Mouse (Mus musculus): ENCODE results near the gene Tnfrsf14. TPM values are rescaled to one million over a fixed set of nuclear protein-coding genes. Genes with fewer than 3 reads are reported as not detected.

Tnfrsf14 gene
- polyA plus RNA-seq, 1 experiment from 2014 or later = 0.37 TPM

DNA sequence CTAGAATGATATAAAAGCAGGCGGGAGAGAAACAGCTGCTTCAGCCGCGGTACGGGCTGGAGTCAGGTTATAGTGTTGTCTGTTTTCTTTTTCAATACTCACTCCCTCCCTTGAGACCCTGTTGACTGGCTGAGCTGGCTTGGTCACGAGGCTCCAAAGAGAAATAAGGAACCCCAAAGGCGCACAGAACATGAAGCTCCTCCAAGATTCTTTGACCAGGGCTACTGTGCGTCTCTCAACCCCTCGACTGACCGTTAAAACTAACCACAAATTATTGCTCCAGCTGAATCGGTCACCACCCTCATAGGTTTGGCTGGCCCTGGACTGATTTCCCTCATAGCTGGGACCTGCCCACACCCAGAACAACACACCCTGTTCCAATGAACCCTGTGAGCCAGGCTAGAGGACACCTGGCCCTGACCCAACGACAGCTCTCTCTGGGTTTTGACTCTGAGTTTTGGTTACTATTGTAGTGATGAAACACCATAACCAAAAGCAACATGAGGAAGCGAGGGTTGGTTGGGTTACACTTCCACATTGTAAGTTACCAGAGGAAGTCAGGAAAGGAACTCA, 811 bp upstream of the Tnfrsf14 start:
- ATAC-seq (ENCODE audit: low FRiP score) = no peak
- no peaks in the 10 kb centered on the region for H3K36me3 ChIP-seq
- H3K9me3 ChIP-seq (replicated peaks) = no peaks in the 10 kb centered on the region
- 76% methylated on average over 12 of the region's 12 CpGs for WGBS
- no peak overlapping the region for H3K9ac ChIP-seq (replicated peaks)
- no peak overlapping the region for H3K27ac ChIP-seq (replicated peaks)
- no peaks in the 10 kb centered on the region for H3K4me1 ChIP-seq
- H3K4me3 ChIP-seq (replicated peaks) = no peak overlapping the region
- H3K4me2 ChIP-seq = no peak overlapping the region
- H3K27me3 ChIP-seq (replicated peaks) = no peaks in the 10 kb centered on the region

DNA sequence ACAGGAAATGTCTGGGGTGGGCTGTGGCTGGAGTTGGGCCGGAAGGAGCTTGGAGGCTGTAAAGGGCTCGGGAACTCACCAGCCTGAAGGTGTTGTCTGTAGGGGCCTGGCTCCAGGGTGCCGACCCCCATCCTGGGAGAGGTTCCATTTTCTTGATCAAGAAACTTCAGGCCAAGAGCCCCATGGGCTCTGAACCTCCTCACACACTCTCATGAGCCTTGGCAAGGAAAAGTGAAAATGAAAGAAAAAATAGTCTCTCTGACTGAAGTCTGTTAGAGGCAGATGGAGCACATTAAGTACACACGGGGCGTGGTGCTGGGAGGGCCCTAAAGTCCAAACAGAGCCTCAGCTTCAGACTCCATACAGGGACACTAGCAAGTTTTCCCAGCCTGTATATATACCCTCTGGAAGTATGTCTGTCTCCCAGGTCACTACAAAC, 445 bp downstream of the Tnfrsf14 start:
- 72% methylated on average over 5 of the region's 5 CpGs for WGBS
- peak overlapping the region; percentile 13; the same call in 1 of the 2 replicates for H3K4me2 ChIP-seq
- H3K27ac ChIP-seq (replicated peaks) = no peak overlapping the region
- no peaks in the 10 kb centered on the region for H3K36me3 ChIP-seq
- H3K27me3 ChIP-seq (replicated peaks) = no peaks in the 10 kb centered on the region
- no peak for ATAC-seq (ENCODE audit: low FRiP score)
- H3K9ac ChIP-seq (replicated peaks) = no peak overlapping the region
- no peaks in the 10 kb centered on the region for H3K4me1 ChIP-seq
- no peaks in the 10 kb centered on the region for H3K9me3 ChIP-seq (replicated peaks)
- H3K4me3 ChIP-seq (replicated peaks) = no peak overlapping the region

DNA sequence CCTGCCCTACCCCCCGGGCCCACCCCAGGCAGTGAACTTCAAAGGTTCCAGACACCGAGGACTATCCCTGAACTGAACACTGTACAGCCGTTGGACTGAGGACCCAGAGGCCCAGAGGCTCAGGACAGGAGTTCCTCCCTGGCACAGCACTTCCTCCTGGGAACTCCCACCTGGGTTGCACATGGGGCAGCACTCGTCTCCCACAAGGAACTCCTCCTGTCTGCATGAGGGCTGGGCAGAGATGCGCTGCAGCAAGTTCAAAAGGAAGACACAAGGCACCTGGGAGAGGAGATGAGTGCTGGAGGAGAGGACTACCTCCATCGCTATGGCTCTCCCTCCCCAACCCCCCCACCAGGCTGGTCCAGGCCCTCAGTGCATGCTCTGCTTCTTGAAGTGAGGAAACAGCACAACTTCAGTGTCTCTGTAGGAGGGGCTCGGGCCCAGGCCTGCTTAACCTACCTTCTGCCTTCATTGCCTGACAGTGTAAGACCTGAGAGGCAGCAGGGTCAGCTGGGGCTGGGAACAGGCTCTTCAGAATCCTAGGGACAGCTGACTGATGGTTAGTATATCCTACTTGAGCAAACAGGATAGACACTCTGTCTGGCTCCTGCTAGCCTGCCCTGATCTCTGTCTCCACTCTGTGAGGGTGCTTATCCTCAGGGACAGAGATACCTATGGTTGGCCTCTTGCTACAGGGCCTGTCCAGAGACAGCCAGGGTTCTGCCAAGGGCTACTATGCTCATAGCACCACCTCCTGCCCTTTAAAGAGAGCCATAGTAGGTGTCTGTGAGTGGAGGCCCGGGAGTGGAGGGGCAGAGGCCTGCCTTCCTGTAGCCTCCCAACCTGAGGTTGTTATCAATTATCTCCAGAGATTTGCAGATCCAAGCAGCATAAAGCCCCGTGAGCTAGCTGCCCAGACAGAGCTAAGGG, 1.1 kb downstream of the Tnfrsf14 start:
- no peaks in the 10 kb centered on the region for H3K36me3 ChIP-seq
- H3K9ac ChIP-seq (replicated peaks) = no peak overlapping the region
- H3K4me1 ChIP-seq = no peaks in the 10 kb centered on the region
- ATAC-seq (ENCODE audit: low FRiP score) = no peak
- H3K4me3 ChIP-seq (replicated peaks) = no peak overlapping the region
- H3K27me3 ChIP-seq (replicated peaks) = no peaks in the 10 kb centered on the region
- no peaks in the 10 kb centered on the region for H3K9me3 ChIP-seq (replicated peaks)
- peak overlapping the region; percentile 13; the same call in 1 of the 2 replicates for H3K4me2 ChIP-seq
- no peak overlapping the region for H3K27ac ChIP-seq (replicated peaks)
- WGBS = 64% methylated on average over 9 of the region's 9 CpGs

GRCm38 (mm10) chr4:154925413-154925812, 3.0 kb downstream of the Tnfrsf14 start:
- Histone ChIP-seq H3K4me2 (no peak overlapping the region), H3K9ac (replicated peaks) (no peak overlapping the region), H3K4me1 (no peaks in the 10 kb centered on the region), H3K9me3 (replicated peaks) (no peaks in the 10 kb centered on the region), H3K27ac (replicated peaks) (no peak overlapping the region), H3K4me3 (replicated peaks) (no peak overlapping the region), H3K36me3 (no peaks in the 10 kb centered on the region), H3K27me3 (replicated peaks) (no peaks in the 10 kb centered on the region)
- WGBS = 59% methylated on average over 4 of the region's 4 CpGs
- ATAC-seq (ENCODE audit: low FRiP score) = no peak

DNA sequence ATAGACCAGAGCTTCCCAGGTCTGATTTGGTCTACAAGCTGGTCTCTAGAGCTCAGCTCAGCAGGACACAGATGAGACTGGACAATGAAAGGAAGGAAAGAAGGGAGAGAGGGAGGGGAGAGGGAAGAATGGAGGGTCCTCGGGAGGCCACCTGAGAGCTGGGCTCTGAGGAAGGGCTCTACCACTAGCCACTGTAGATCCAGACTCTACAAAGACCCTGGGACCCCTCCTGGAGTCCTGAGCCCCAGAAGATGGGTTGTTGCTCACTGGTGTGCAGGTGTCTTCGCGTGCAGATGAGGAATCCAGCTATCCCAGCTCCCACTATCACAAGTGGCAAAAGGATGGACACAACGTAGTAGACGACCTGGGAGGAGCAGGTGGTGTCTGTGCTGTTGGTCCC, 5.4 kb downstream of the Tnfrsf14 start:
- no peak overlapping the region for H3K4me3 ChIP-seq (replicated peaks)
- H3K36me3 ChIP-seq = no peaks in the 10 kb centered on the region
- H3K4me2 ChIP-seq = no peak overlapping the region
- H3K9ac ChIP-seq (replicated peaks) = no peak overlapping the region
- H3K4me1 ChIP-seq = no peaks in the 10 kb centered on the region
- no peaks in the 10 kb centered on the region for H3K27me3 ChIP-seq (replicated peaks)
- H3K9me3 ChIP-seq (replicated peaks) = no peaks in the 10 kb centered on the region
- ATAC-seq (ENCODE audit: low FRiP score) = no peak
- H3K27ac ChIP-seq (replicated peaks) = no peak overlapping the region
- 90% methylated on average over 5 of the region's 5 CpGs for WGBS

GRCm38 (mm10) chr4:154922291-154922690, 6.1 kb downstream of the Tnfrsf14 start:
- Histone ChIP-seq H3K4me3 (replicated peaks) (no peak overlapping the region), H3K9ac (replicated peaks) (no peak overlapping the region), H3K4me1 (no peaks in the 10 kb centered on the region), H3K9me3 (replicated peaks) (no peaks in the 10 kb centered on the region), H3K36me3 (no peaks in the 10 kb centered on the region), H3K27ac (replicated peaks) (no peak overlapping the region), H3K27me3 (replicated peaks) (no peaks in the 10 kb centered on the region), H3K4me2 (no peak overlapping the region)
- ATAC-seq (ENCODE audit: low FRiP score) = no peak
- 79% methylated on average over 4 of the region's 4 CpGs for WGBS

GRCm38 (mm10) chr4:154916662-154917061, 11.7 kb downstream of the Tnfrsf14 start:
- no peak overlapping the region for H3K4me2 ChIP-seq
- no peak overlapping the region for H3K27ac ChIP-seq (replicated peaks)
- ATAC-seq (ENCODE audit: low FRiP score) = no peak
- no peaks in the 10 kb centered on the region for H3K36me3 ChIP-seq
- no peak overlapping the region for H3K9ac ChIP-seq (replicated peaks)
- no peak overlapping the region for H3K4me3 ChIP-seq (replicated peaks)
- no peaks in the 10 kb centered on the region for H3K4me1 ChIP-seq
- 86% methylated on average over 4 of the region's 4 CpGs for WGBS
- H3K27me3 ChIP-seq (replicated peaks) = no peaks in the 10 kb centered on the region
- no peaks in the 10 kb centered on the region for H3K9me3 ChIP-seq (replicated peaks)

DNA sequence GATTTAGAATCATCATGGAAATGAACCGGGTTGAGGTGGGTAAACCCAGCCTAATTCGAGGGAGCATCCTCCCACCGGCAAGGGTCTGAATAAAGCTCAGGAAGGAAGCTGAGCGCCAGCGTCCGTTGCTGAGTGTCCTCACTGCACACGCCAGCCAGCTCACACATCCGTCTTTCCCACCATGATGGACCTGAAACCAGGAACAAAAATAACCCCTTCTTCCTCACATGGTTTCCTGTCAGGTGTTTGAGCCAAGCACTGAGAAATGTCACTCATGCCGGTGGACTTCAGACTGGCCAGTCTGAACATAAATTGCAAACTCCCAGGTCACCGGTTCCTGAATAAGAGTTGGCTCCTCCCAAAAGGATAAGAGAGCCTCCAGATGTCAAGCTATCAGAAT, 13.1 kb downstream of the Tnfrsf14 start:
- no peaks in the 10 kb centered on the region for H3K36me3 ChIP-seq
- H3K9ac ChIP-seq (replicated peaks) = no peak overlapping the region
- H3K4me3 ChIP-seq (replicated peaks) = no peak overlapping the region
- no peak overlapping the region for H3K4me2 ChIP-seq
- no peaks in the 10 kb centered on the region for H3K27me3 ChIP-seq (replicated peaks)
- H3K4me1 ChIP-seq = peaks cover 8% of the 10 kb centered on the region
- no peak for ATAC-seq (ENCODE audit: low FRiP score)
- H3K27ac ChIP-seq (replicated peaks) = no peak overlapping the region
- WGBS = 87% methylated on average over 10 of the region's 10 CpGs
- no peaks in the 10 kb centered on the region for H3K9me3 ChIP-seq (replicated peaks)

- H3K4me3 ChIP-seq (replicated peaks) = no peak overlapping the region
- H3K4me1 ChIP-seq = peaks cover 8% of the 10 kb centered on the region
- no peaks in the 10 kb centered on the region for H3K27me3 ChIP-seq (replicated peaks)
- H3K4me2 ChIP-seq = no peak overlapping the region
- no peak overlapping the region for H3K27ac ChIP-seq (replicated peaks)
- H3K9me3 ChIP-seq (replicated peaks) = no peaks in the 10 kb centered on the region
- no peak for ATAC-seq (ENCODE audit: low FRiP score)
- no peak overlapping the region for H3K9ac ChIP-seq (replicated peaks)
- no peaks in the 10 kb centered on the region for H3K36me3 ChIP-seq
- WGBS = 78% methylated on average over 3 of the region's 3 CpGs
Observed at GRCm38 (mm10) chr4:154914707-154915106, 13.7 kb downstream of the Tnfrsf14 start.

GRCm38 (mm10) chr4:154914252-154914651, 14.1 kb downstream of the Tnfrsf14 start:
- no peak overlapping the region for H3K4me3 ChIP-seq (replicated peaks)

DNA sequence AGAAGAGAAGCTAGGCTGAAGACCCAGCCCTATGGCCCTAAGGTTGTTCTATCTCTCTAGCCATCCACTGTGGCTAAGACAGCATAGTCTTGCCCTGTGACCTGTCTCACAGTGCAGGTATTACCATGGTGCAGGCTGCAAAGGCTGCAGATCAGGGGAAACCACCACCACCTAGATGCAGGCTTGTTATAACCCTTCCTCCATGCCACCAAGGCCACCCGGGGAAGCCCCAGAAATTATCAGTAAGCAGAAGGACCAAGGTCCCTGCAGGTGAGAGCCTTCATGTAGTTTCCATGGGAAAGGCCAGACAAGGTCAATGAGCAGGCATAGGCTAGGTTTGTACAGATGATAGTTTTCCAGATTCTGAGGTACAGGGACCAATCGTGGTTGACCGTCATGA, 14.5 kb downstream of the Tnfrsf14 start:
- Histone ChIP-seq H3K9me3 (replicated peaks) (no peaks in the 10 kb centered on the region), H3K4me2 (no peak overlapping the region), H3K36me3 (no peaks in the 10 kb centered on the region), H3K27ac (replicated peaks) (no peak overlapping the region), H3K9ac (replicated peaks) (no peak overlapping the region), H3K4me1 (peaks cover 8% of the 10 kb centered on the region), H3K27me3 (replicated peaks) (no peaks in the 10 kb centered on the region), H3K4me3 (replicated peaks) (no peak overlapping the region)
- WGBS = 96% methylated on average over 3 of the region's 3 CpGs
- ATAC-seq (ENCODE audit: low FRiP score) = no peak

More at GRCm38 (mm10) chr4:154914252-154914651, 14.1 kb downstream of the Tnfrsf14 start:
- Histone ChIP-seq H3K36me3 (no peaks in the 10 kb centered on the region), H3K27me3 (replicated peaks) (no peaks in the 10 kb centered on the region), H3K27ac (replicated peaks) (no peak overlapping the region), H3K9ac (replicated peaks) (no peak overlapping the region), H3K4me2 (no peak overlapping the region), H3K9me3 (replicated peaks) (no peaks in the 10 kb centered on the region), H3K4me1 (peaks cover 8% of the 10 kb centered on the region)
- no peak for ATAC-seq (ENCODE audit: low FRiP score)
- WGBS = 95% methylated on average over 4 of the region's 4 CpGs

DNA sequence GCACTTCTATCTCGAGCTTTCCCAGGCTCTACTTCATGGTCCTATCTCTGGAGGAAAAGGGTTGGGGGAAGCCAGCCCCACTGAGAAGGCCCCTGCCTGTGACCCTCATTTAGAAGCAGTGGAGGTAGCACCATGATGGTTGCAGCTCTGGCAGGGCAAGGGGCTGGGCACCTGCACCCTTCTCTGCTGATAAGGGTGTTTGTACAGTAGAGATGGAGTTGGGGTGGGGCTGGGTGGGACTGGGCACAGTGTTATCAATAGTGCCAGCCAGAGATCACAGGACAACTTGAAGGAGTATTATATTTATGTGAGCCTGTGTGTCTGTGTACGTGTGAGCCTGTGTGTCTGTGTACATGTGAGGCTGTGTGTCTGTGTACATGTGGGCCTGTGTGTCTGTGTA, 16.7 kb downstream of the Tnfrsf14 start:
- WGBS = 79% methylated on average over 2 of the region's 2 CpGs
- H3K4me3 ChIP-seq (replicated peaks) = no peak overlapping the region
- no peaks in the 10 kb centered on the region for H3K36me3 ChIP-seq
- H3K9me3 ChIP-seq (replicated peaks) = no peaks in the 10 kb centered on the region
- H3K4me2 ChIP-seq = no peak overlapping the region
- no peak for ATAC-seq (ENCODE audit: low FRiP score)
- peaks cover 12% of the 10 kb centered on the region for H3K4me1 ChIP-seq
- H3K27ac ChIP-seq (replicated peaks) = no peak overlapping the region
- H3K9ac ChIP-seq (replicated peaks) = no peak overlapping the region
- H3K27me3 ChIP-seq (replicated peaks) = no peaks in the 10 kb centered on the region

Data from neural tube, embryonic 15.5 days (tissue).